Mouse (Mus musculus) forebrain, embryonic 16.5 days (tissue): Measurements from ENCODE around the gene Dclk3. TPM values are rescaled to one million over a fixed set of nuclear protein-coding genes. Genes with fewer than 3 reads are reported as not detected.

ENCODE experiments used
- ATAC-seq: fragments of 200-750 bp; cut with Nextera tagmentation; 2 replicates; pipeline ENCODE4 v1.8.0; 2017; ENCODE audit warnings: mild to moderate bottlenecking, moderate library complexity
- H3K27ac ChIP-seq: fragments of 300-500 bp; sonication (generic); 2 replicates; pipeline ENCODE4 v1.5.1; 2014; ENCODE audit warnings: low read length, control low read depth
- H3K27me3 ChIP-seq: fragments of 300-500 bp; sonication (generic); replicated peaks from 2 replicates; pipeline ENCODE4 v1.6.1; 2014; ENCODE audit warnings: low read length; ENCODE audit not compliant: control insufficient read depth, insufficient read depth
- H3K36me3 ChIP-seq: fragments of 300-500 bp; sonication (generic); 2 replicates; pipeline ENCODE4 v1.6.1; 2014; ENCODE audit not compliant: control insufficient read depth, insufficient read depth
- H3K4me1 ChIP-seq: fragments of 300-500 bp; sonication (generic); replicated peaks from 2 replicates; pipeline ENCODE4 v1.6.1; 2014; ENCODE audit warnings: low read length; ENCODE audit not compliant: control insufficient read depth, insufficient read depth
- H3K4me2 ChIP-seq: fragments of 300-500 bp; sonication (generic); 2 replicates; pipeline ENCODE4 v1.6.1; 2014; ENCODE audit warnings: mild to moderate bottlenecking, low read length, control low read depth
- H3K4me3 ChIP-seq: fragments of 300-500 bp; sonication (generic); replicated peaks from 2 replicates; pipeline ENCODE4 v1.5.1; 2014; ENCODE audit warnings: mild to moderate bottlenecking, low read length, control low read depth
- H3K9ac ChIP-seq: fragments of 300-500 bp; sonication (generic); replicated peaks from 2 replicates; pipeline ENCODE4 v1.6.1; 2014; ENCODE audit warnings: low read depth, low read length, control low read depth
- H3K9me3 ChIP-seq: fragments of 300-500 bp; sonication (generic); 2 replicates; pipeline ENCODE4 v1.6.1; 2016; ENCODE audit warnings: low read length; ENCODE audit not compliant: control insufficient read depth
- WGBS: fragments of 180-500 bp; shearing (Covaris S2); extraction: QIAGEN DNeasy Blood & Tissue Kit; methylation state at CpG from one replicate; pipeline ENCODE4 v1.1.7; 2014; 5-methylcytosine and 5-hydroxymethylcytosine counted together
- polyA plus RNA-seq: library from polyadenylated mRNA; unstranded; fragments of >200 nt; fragmentation: Nextera tagmentation; extraction: Ambion mirVana; gene quantifications from 2 replicates; pipeline ENCODE4 v1.2.1, GENCODE M21; 2015

The Dclk3 gene
- polyA plus RNA-seq, 1 experiment from 2014 or later: 8.3 TPM

DNA sequence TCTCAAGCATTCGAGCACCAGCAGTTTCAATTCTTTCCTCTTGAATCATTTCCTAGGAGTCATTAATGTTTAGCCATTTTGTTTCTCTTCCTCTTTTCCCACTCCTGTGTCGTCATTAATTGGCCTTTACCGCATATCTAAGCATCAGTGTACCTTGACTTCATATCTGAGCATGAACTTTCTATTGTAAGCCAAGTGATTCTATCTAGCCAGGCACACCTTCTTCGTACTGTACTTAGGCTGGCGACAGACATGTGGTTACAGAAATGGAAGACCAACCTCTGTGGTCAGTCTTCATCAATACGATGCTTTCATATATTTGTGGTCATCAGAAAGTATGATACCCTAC, 33.8 kb upstream of the Dclk3 start:
- Histone ChIP-seq H3K27me3 (no peaks in the 10 kb centered on the region), H3K4me3 (no peak overlapping the region), H3K9me3 (no peaks in the 10 kb centered on the region), H3K9ac (no peak overlapping the region), H3K4me1 (peaks cover 6% of the 10 kb centered on the region; the same call in 1 of the 2 replicates), H3K4me2 (no peak overlapping the region), H3K36me3 (no peaks in the 10 kb centered on the region), H3K27ac (no peak overlapping the region)
- no peak for ATAC-seq
- WGBS: 79% methylated on average over 6 of the region's 6 CpGs

- no peak overlapping the region for H3K9ac ChIP-seq
- no peaks in the 10 kb centered on the region for H3K27me3 ChIP-seq
- no peak overlapping the region for H3K4me2 ChIP-seq
- H3K4me3 ChIP-seq: no peak overlapping the region
- no peaks in the 10 kb centered on the region for H3K36me3 ChIP-seq
- H3K9me3 ChIP-seq: no peaks in the 10 kb centered on the region
- 44% methylated on average over 6 of the region's 6 CpGs for WGBS
- peaks cover 11% of the 10 kb centered on the region for H3K4me1 ChIP-seq
- ATAC-seq: 0 out of 2 replicates have a peak, but pooled peaks have one; percentile 50
- H3K27ac ChIP-seq: no peak overlapping the region
These were observed 30.9 kb upstream of the Dclk3 start for GRCm38 (mm10) chr9:111408012-111408411.

DNA sequence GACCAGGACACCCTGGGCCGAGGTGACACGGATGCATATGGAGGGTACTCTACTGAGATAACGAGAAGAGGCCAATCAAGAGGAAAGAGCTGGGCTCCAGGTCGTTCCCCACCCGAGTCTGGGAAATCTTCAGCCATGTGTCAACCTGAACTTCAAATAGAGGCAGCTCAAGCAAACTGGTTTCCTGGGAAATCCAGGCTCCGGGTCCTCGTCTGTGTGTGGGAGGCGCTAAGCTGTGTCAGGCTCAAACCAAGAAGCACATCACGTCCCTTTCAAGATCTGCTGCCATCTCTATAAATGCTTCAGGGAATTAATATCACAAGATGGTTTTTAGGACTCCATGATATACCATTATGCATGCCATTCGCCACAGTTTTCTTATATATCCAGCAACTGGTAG, 30.5 kb upstream of the Dclk3 start:
- no peak overlapping the region for H3K27ac ChIP-seq
- H3K36me3 ChIP-seq: no peaks in the 10 kb centered on the region
- H3K4me1 ChIP-seq: peaks cover 11% of the 10 kb centered on the region
- H3K4me3 ChIP-seq: no peak overlapping the region
- no peaks in the 10 kb centered on the region for H3K9me3 ChIP-seq
- no peaks in the 10 kb centered on the region for H3K27me3 ChIP-seq
- WGBS: 76% methylated on average over 10 of the region's 10 CpGs
- ATAC-seq: no peak
- no peak overlapping the region for H3K4me2 ChIP-seq
- no peak overlapping the region for H3K9ac ChIP-seq

DNA sequence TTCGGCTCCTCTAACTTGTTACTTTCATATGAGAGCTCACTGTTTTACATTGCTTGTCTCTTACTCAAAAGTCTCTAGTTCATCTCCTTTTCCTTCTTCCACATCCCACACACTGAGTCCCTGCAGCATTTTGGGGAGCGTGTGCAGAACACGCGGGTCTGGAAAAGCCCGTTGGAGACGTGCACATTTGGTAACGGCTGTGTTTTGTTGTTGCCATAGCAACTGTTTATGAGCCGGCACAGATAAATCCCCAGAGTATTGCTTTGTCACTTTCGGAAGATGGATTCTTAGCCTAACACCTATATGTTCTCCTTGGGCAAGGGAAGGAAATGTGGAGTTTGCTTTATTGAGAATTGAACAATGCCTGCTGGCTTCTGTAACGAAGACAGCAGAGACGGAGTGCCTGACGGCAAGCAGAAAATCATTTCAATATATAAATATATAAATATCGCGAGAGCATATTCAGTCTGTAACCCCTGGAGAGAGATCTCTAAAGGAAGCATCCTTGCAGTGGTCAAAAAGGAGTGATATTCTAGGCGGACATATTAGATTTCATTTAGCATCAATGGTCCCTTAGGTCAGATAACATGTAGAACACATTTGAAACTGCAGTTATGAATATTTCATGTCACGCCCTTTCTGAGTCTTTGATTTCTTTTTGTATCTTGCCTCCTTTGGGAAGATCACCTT, 26.3 kb upstream of the Dclk3 start:
- H3K27ac ChIP-seq: no peak overlapping the region
- H3K4me3 ChIP-seq: no peak overlapping the region
- WGBS: 53% methylated on average over 16 of the region's 16 CpGs
- H3K9me3 ChIP-seq: no peaks in the 10 kb centered on the region
- no peaks in the 10 kb centered on the region for H3K27me3 ChIP-seq
- peaks cover 10% of the 10 kb centered on the region for H3K4me1 ChIP-seq
- peak; percentile 71; the same call in 1 of the 2 replicates for ATAC-seq
- H3K36me3 ChIP-seq: no peaks in the 10 kb centered on the region
- no peak overlapping the region for H3K9ac ChIP-seq
- peak overlapping the region; percentile 5; the same call in 1 of the 2 replicates for H3K4me2 ChIP-seq

DNA sequence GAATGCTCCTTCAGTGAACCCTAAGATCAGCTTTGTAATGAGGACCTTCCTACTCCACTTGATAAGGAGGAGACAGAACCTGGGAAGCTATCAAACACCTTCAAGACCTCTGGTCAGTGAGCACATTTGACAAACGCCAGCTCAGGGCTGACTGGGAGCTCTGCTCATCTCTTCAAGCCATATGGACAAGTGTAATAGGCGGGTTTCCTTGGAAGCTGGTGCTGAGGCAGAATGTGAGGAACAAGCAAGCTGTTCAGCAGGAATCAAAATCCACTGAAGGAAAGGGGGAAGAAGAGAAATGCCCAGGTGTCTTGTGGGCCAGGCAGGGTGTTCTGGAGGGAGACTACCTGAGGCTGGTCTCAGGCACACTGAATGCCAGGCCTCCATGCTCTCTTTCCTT, 17.0 kb upstream of the Dclk3 start:
- ATAC-seq: no peak
- Histone ChIP-seq H3K27ac (no peak overlapping the region), H3K4me3 (no peak overlapping the region), H3K9ac (no peak overlapping the region), H3K36me3 (no peaks in the 10 kb centered on the region), H3K27me3 (no peaks in the 10 kb centered on the region), H3K4me2 (no peak overlapping the region), H3K4me1 (no peaks in the 10 kb centered on the region), H3K9me3 (no peaks in the 10 kb centered on the region)
- 67% methylated on average over 2 of the region's 2 CpGs for WGBS

DNA sequence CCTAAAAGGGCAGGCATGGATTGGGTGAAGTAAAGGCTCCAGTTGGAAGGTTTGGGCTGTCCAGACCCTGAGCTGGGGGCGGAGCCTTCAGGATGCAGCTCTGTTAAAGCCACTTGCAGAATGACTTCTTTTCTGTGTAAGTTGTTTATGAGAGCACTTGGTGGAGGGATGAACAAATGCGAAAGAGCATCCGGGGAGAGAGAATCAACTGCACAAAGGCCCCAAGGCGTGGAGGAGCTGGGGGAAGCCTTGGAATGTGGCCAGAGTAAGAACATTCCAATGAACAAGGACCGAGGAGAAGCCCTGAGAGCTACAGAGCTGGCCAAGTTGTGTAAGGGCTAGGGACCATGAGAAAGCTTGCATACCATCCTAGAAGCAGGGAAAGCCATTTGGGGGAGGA, 16.3 kb upstream of the Dclk3 start:
- Histone ChIP-seq H3K4me1 (no peaks in the 10 kb centered on the region), H3K27me3 (no peaks in the 10 kb centered on the region), H3K4me2 (no peak overlapping the region), H3K9me3 (no peaks in the 10 kb centered on the region), H3K27ac (no peak overlapping the region), H3K36me3 (no peaks in the 10 kb centered on the region), H3K4me3 (no peak overlapping the region), H3K9ac (no peak overlapping the region)
- no peak for ATAC-seq
- WGBS: 62% methylated on average over 5 of the region's 5 CpGs

DNA sequence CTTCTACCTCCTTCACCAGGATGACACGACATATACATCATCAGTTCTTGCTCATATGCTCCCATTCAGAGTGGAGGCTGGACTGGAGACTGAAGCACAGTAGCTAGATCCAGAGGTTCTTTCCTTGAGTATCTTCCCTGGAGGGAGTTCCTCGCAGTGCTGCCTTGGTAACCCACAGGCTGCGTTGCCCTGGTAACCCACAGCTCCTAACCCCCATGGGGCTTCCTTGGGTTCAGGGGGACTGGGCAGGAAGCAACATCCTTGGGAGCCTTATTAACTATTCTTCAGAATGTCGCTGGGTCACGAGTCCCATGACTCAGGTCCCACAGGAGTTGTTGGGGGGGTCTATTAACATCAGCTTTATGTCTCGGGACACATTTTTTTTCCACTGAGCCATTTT, 13.8 kb upstream of the Dclk3 start:
- WGBS: 56% methylated on average over 6 of the region's 6 CpGs
- Histone ChIP-seq H3K4me2 (no peak overlapping the region), H3K9me3 (no peaks in the 10 kb centered on the region), H3K36me3 (no peaks in the 10 kb centered on the region), H3K9ac (no peak overlapping the region), H3K27ac (no peak overlapping the region), H3K4me3 (no peak overlapping the region), H3K27me3 (no peaks in the 10 kb centered on the region), H3K4me1 (no peaks in the 10 kb centered on the region)
- no peak for ATAC-seq

- no peak overlapping the region for H3K4me2 ChIP-seq
- H3K36me3 ChIP-seq: no peaks in the 10 kb centered on the region
- no peaks in the 10 kb centered on the region for H3K9me3 ChIP-seq
- 76% methylated on average over 4 of the region's 4 CpGs for WGBS
- no peak overlapping the region for H3K9ac ChIP-seq
- ATAC-seq: no peak
- no peak overlapping the region for H3K4me3 ChIP-seq
- no peak overlapping the region for H3K27ac ChIP-seq
- no peaks in the 10 kb centered on the region for H3K4me1 ChIP-seq
- H3K27me3 ChIP-seq: no peaks in the 10 kb centered on the region
These were observed 12.9 kb upstream of the Dclk3 start for GRCm38 (mm10) chr9:111425952-111426351.

DNA sequence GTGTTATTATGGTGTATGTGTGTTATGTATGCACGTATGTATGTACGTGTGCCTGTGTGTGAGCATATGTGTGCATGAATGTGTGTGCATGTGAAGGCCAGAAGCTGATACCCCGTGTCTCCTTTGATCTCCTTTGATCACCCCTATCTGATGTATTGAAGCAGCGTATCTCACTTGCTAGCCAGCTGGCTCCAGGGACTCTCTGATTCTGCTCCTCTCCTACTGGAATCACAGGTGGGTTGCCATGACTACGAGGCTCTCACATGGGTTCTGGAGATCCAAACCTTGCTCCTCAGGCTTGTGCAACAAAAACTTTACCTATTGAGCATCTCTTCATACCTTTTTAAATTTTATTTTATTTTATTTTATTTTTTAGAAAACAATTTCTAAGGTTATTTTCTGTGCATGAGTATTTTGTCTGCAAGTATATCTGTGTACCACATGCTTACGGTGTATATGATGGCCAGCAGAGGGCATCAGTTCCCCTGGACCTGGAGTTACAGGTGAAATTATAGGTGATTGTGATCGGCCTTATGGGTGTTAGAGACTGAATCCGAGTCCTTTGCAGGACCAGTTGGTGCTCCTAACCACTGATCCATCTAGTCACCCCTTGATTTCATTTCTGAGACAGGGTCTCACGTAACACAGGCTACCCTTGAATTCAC, 10.9 kb upstream of the Dclk3 start:
- 86% methylated on average over 9 of the region's 9 CpGs for WGBS
- H3K4me3 ChIP-seq: no peak overlapping the region
- no peak overlapping the region for H3K4me2 ChIP-seq
- H3K27me3 ChIP-seq: no peaks in the 10 kb centered on the region
- no peak overlapping the region for H3K27ac ChIP-seq
- H3K9me3 ChIP-seq: no peaks in the 10 kb centered on the region
- no peak overlapping the region for H3K9ac ChIP-seq
- ATAC-seq: no peak
- H3K4me1 ChIP-seq: no peaks in the 10 kb centered on the region
- H3K36me3 ChIP-seq: no peaks in the 10 kb centered on the region
